Mouse (Mus musculus): ENCODE results near the gene Prss36. TPM values are rescaled to one million over a fixed set of nuclear protein-coding genes. Genes with fewer than 3 reads are reported as not detected.

The Prss36 gene
- polyA plus RNA-seq, 1 experiment from 2014 or later, result 10.9 TPM

Other genes starting within 250 kb of the Prss36 start
- 59.3 and 63.4 TPM in 2 replicates for gene Bcl7c, start 237.8 kb downstream of the Prss36 start, polyA plus RNA-seq (2015; fragmentation: Nextera tagmentation; extraction: Ambion mirVana)
- gene Ctf1, start 234.0 kb downstream of the Prss36 start, polyA plus RNA-seq (2015; fragmentation: Nextera tagmentation; extraction: Ambion mirVana), result 15.6 and 17.0 TPM in 2 replicates
- gene Ctf2, start 214.6 kb downstream of the Prss36 start, polyA plus RNA-seq (2015; fragmentation: Nextera tagmentation; extraction: Ambion mirVana), result 0.24 and 0.26 TPM in 2 replicates
- gene Fbxl19, start 202.2 kb downstream of the Prss36 start, polyA plus RNA-seq (2015; fragmentation: Nextera tagmentation; extraction: Ambion mirVana), result 3.8 and 4.8 TPM in 2 replicates
- 29.2 and 29.6 TPM in 2 replicates for gene Orai3, start 176.9 kb downstream of the Prss36 start, polyA plus RNA-seq (2015; fragmentation: Nextera tagmentation; extraction: Ambion mirVana)
- gene Setd1a, start 170.1 kb downstream of the Prss36 start, polyA plus RNA-seq (2015; fragmentation: Nextera tagmentation; extraction: Ambion mirVana), result 21.1 and 25.0 TPM in 2 replicates
- not detected in 2 replicates for gene Gm49388, start 161.1 kb downstream of the Prss36 start, polyA plus RNA-seq (2015; fragmentation: Nextera tagmentation; extraction: Ambion mirVana)
- gene Hsd3b7, start 146.1 kb downstream of the Prss36 start, polyA plus RNA-seq (2015; fragmentation: Nextera tagmentation; extraction: Ambion mirVana), result 27.4 and 31.8 TPM in 2 replicates
- 45.3 and 48.1 TPM in 2 replicates for gene Stx4a, start 122.4 kb downstream of the Prss36 start, polyA plus RNA-seq (2015; fragmentation: Nextera tagmentation; extraction: Ambion mirVana)
- 3.2 and 3.4 TPM in 2 replicates for gene Stx1b, start 122.2 kb downstream of the Prss36 start, polyA plus RNA-seq (2015; fragmentation: Nextera tagmentation; extraction: Ambion mirVana)
- 9.1 and 10.9 TPM in 2 replicates for gene Zfp646, start 70.5 kb downstream of the Prss36 start, polyA plus RNA-seq (2015; fragmentation: Nextera tagmentation; extraction: Ambion mirVana)
- 14.6 and 16.7 TPM in 2 replicates for gene Zfp668, start 69.9 kb downstream of the Prss36 start, polyA plus RNA-seq (2015; fragmentation: Nextera tagmentation; extraction: Ambion mirVana)
- 1.7 and 1.8 TPM in 2 replicates for gene Prss53, start 55.8 kb downstream of the Prss36 start, polyA plus RNA-seq (2015; fragmentation: Nextera tagmentation; extraction: Ambion mirVana)
- not detected in 2 replicates for gene Gm21974, start 51.3 kb downstream of the Prss36 start, polyA plus RNA-seq (2015; fragmentation: Nextera tagmentation; extraction: Ambion mirVana)
- 186 and 190 TPM in 2 replicates for gene Vkorc1, start 51.1 kb downstream of the Prss36 start, polyA plus RNA-seq (2015; fragmentation: Nextera tagmentation; extraction: Ambion mirVana)
- 145 and 157 TPM in 2 replicates for gene Bckdk, start 42.6 kb downstream of the Prss36 start, polyA plus RNA-seq (2015; fragmentation: Nextera tagmentation; extraction: Ambion mirVana)
- 35.0 and 35.6 TPM in 2 replicates for gene Kat8, start 34.2 kb downstream of the Prss36 start, polyA plus RNA-seq (2015; fragmentation: Nextera tagmentation; extraction: Ambion mirVana)
- 61.2 and 70.2 TPM in 2 replicates for gene Prss8, start 16.6 kb downstream of the Prss36 start, polyA plus RNA-seq (2015; fragmentation: Nextera tagmentation; extraction: Ambion mirVana)
- 367 and 393 TPM in 2 replicates for gene Fus, start 20.7 kb upstream of the Prss36 start, polyA plus RNA-seq (2015; fragmentation: Nextera tagmentation; extraction: Ambion mirVana)
- 177 and 185 TPM in 2 replicates for gene Pycard, start 47.1 kb upstream of the Prss36 start, polyA plus RNA-seq (2015; fragmentation: Nextera tagmentation; extraction: Ambion mirVana)
- 0.09 and 0.41 TPM in 2 replicates for gene Trim72, start 57.2 kb upstream of the Prss36 start, polyA plus RNA-seq (2015; fragmentation: Nextera tagmentation; extraction: Ambion mirVana)
- 3.5 and 3.6 TPM in 2 replicates for gene Itgam, start 115.9 kb upstream of the Prss36 start, polyA plus RNA-seq (2015; fragmentation: Nextera tagmentation; extraction: Ambion mirVana)
- not detected in 2 replicates for gene Gm49368, start 116.0 kb upstream of the Prss36 start, polyA plus RNA-seq (2015; fragmentation: Nextera tagmentation; extraction: Ambion mirVana)
- 0.22 and 0.40 TPM in 2 replicates for gene Itgax, start 182.8 kb upstream of the Prss36 start, polyA plus RNA-seq (2015; fragmentation: Nextera tagmentation; extraction: Ambion mirVana)
- not detected in 2 replicates for gene Itgad, start 207.7 kb upstream of the Prss36 start, polyA plus RNA-seq (2015; fragmentation: Nextera tagmentation; extraction: Ambion mirVana)